ENCODE assay signal across 8 mouse cellular contexts in genomic region chr10:88146707-88147477, GRCm38 (mm10). TPM values are rescaled to one million over a fixed set of nuclear protein-coding genes. Genes with fewer than 3 reads are reported as not detected.
DNase-seq lines count a peak whose midpoint lies in the region; ATAC-seq and TF ChIP-seq lines count a peak whose summit lies in the region.

Gene Parpbp, minus strand, starts transcription at chr10:88146941.
Gene Nup37, plus strand, starts transcription at chr10:88146992.

- no peak for TF ChIP-seq RAD21 in MEL (IDR thresholded peaks at IDR 0.05; ENCODE audit: low read depth, low read length)

- ATAC-seq in hematopoietic stem cell, adult 5-6 weeks (replicated peaks in 1 of 2; ENCODE audit: insufficient read depth in 1 of 2, low FRiP score in 2 of 2, low TSS enrichment in 1 of 2, low read depth in 1 of 2, poor library complexity in 2 of 2, severe bottlenecking in 2 of 2), result peak; percentile 99
- ATAC-seq in lung, embryonic 16.5 days (ENCODE audit: low read depth), result peak; percentile 97

- H3K4me1 ChIP-seq in MEL (ENCODE audit: control insufficient read depth in 1 of 2, insufficient read depth in 2 of 2, low read length in 2 of 2), result peaks cover 2 to 11% of the 10 kb centered on the region in 2 experiments; a peak in 3 of 4 replicates
- H3K4me1 ChIP-seq in cerebellum, adult 2 months (ENCODE audit: control insufficient read depth, insufficient read depth, low read length), result no peaks in the 10 kb centered on the region; the same call in 1 of the 2 replicates
- H3K4me1 ChIP-seq in lung, embryonic 16.5 days (replicated peaks; ENCODE audit: control insufficient read depth, insufficient read depth, low read length), result peaks cover 19% of the 10 kb centered on the region

- peak within 1 kb of the TSS; percentile 84 for H3K4me2 ChIP-seq in lung, embryonic 16.5 days (ENCODE audit: low read depth, low read length)

- peaks cover 28% of the 10 kb centered on the region for H3K79me2 ChIP-seq in MEL (ENCODE audit: control insufficient read depth, insufficient read depth, low read length, poor library complexity)

- H3K9me3 ChIP-seq in MEL (replicated peaks; ENCODE audit: insufficient read depth, low read length), result no peaks in the 10 kb centered on the region
- no peaks in the 10 kb centered on the region for H3K9me3 ChIP-seq in lung, embryonic 16.5 days (ENCODE audit: control insufficient read depth, low read length)

- no peaks in the 10 kb centered on the region for H3K27me3 ChIP-seq in MEL (ENCODE audit: control insufficient read depth in 1 of 2, insufficient read depth in 2 of 2, low read length in 2 of 2)
- H3K27me3 ChIP-seq in cerebellum, adult 2 months (ENCODE audit: control insufficient read depth, insufficient read depth, low read length), result no peaks in the 10 kb centered on the region
- no peaks in the 10 kb centered on the region for H3K27me3 ChIP-seq in lung, embryonic 16.5 days (ENCODE audit: control insufficient read depth, insufficient read depth, low read depth, low read length)

- H3K9ac ChIP-seq in MEL (ENCODE audit: control insufficient read depth, low read depth, low read length, poor library complexity, severe bottlenecking), result peak within 1 kb of the TSS; percentile 95
- peak within 1 kb of the TSS; percentile 88 for H3K9ac ChIP-seq in lung, embryonic 16.5 days (ENCODE audit: low read length)

- peak; percentile 89 to 92 for TF ChIP-seq POLR2A in MEL (IDR thresholded peaks at IDR 0.05; ENCODE audit: control insufficient read depth in 1 of 2, insufficient read depth in 1 of 2, low read depth in 1 of 2, low read length in 2 of 2, poor library complexity in 1 of 2)
- TF ChIP-seq POLR2A in cerebellum, adult 2 months (IDR thresholded peaks at IDR 0.05; ENCODE audit: borderline replicate concordance, insufficient read depth, low read length), result peak; percentile 66; the same call in 1 of the 2 replicates

- peak within 1 kb of the TSS; percentile 46 for H3K27ac ChIP-seq in MEL (ENCODE audit: control insufficient read depth, low read depth, low read length)
- H3K27ac ChIP-seq in cerebellum, adult 2 months (ENCODE audit: insufficient read depth, low read length), result no peak within 1 kb of the TSS
- peak within 1 kb of the TSS; percentile 16; the same call in 1 of the 2 replicates for H3K27ac ChIP-seq in lung, embryonic 16.5 days (ENCODE audit: low read length)

- TF ChIP-seq EP300 in MEL (IDR thresholded peaks at IDR 0.05; ENCODE audit: low read depth in 1 of 2, low read length in 2 of 2), result no peak

- no peak for TF ChIP-seq CTCF in MEL (IDR thresholded peaks at IDR 0.05 in 2 of 3, conservative IDR thresholded peaks at IDR 0.05 in 1 of 3; ENCODE audit: control insufficient read depth in 1 of 3, insufficient read depth in 1 of 3, low read depth in 2 of 3, low read length in 3 of 3, poor library complexity in 1 of 3, severe bottlenecking in 1 of 3)
- no peak for TF ChIP-seq CTCF in cerebellum, adult 2 months (IDR thresholded peaks at IDR 0.05; ENCODE audit: borderline replicate concordance, insufficient read depth, low read depth, low read length)

- H3K4me3 ChIP-seq in MEL (ENCODE audit: control insufficient read depth in 1 of 2, insufficient read depth in 1 of 2, low read depth in 2 of 2, low read length in 2 of 2), result peak within 1 kb of the TSS; percentile 82 to 99
- peak within 1 kb of the TSS; percentile 70 for H3K4me3 ChIP-seq in cerebellum, adult 2 months (replicated peaks; ENCODE audit: insufficient read depth, low read depth, low read length)
- H3K4me3 ChIP-seq in lung, embryonic 16.5 days (ENCODE audit: low read length), result peak within 1 kb of the TSS; percentile 91

- peak; percentile 92 for DNase-seq in MEL (ENCODE audit: low read depth, low spot score)
- DNase-seq in cerebellum, adult 2 months, result peak; percentile 83 to 86
- DNase-seq in forelimb bud, embryonic 11.5 days (ENCODE audit: low read depth, low spot score), result peak; percentile 87
- DNase-seq in layer of hippocampus, adult 9-10 months (ENCODE audit: low spot score), result peak; percentile 47
- DNase-seq in ovary, postnatal 10 days (ENCODE audit: low spot score), result peak; percentile 81
- peak; percentile 93 for DNase-seq in thymus, postnatal 14 days

- H3K36me3 ChIP-seq in MEL (ENCODE audit: control insufficient read depth in 1 of 2, insufficient read depth in 2 of 2, low read length in 2 of 2), result peaks cover 8 to 21% of the 10 kb centered on the region in 2 experiments
- H3K36me3 ChIP-seq in lung, embryonic 16.5 days (ENCODE audit: control insufficient read depth, insufficient read depth, low read length), result peaks cover 12% of the 10 kb centered on the region

- under 1% methylated on average over 53 of the region's 53 CpGs for WGBS in cerebellum, adult 2 months
- WGBS in lung, embryonic 16.5 days, result under 1% methylated on average over 53 of the region's 53 CpGs

TF ChIP-seq in MEL, 35 proteins besides CTCF, POLR2A, EP300 and RAD21 (continues in another document):
- no peak for TF ChIP-seq USF2 (IDR thresholded peaks at IDR 0.05; ENCODE audit: borderline replicate concordance in 1 of 2, insufficient read depth in 1 of 2, low read depth in 1 of 2, low read length in 2 of 2)
- TF ChIP-seq CHD1 (IDR thresholded peaks at IDR 0.05; ENCODE audit: low read depth, low read length), result no peak
- TF ChIP-seq GATA1 (IDR thresholded peaks at IDR 0.05; ENCODE audit: low read depth, low read length), result no peak
- no peak for TF ChIP-seq ZC3H11A (IDR thresholded peaks at IDR 0.05; ENCODE audit: low read depth, low read length)
- peak; percentile 92 for TF ChIP-seq MXI1 (IDR thresholded peaks at IDR 0.05; ENCODE audit: low read depth, low read length)
- peak; percentile 86; the same call in 1 of the 2 replicates for TF ChIP-seq POLR2AphosphoS2 (IDR thresholded peaks at IDR 0.05; ENCODE audit: low read length)
- TF ChIP-seq POLR2AphosphoS5 (IDR thresholded peaks at IDR 0.05; ENCODE audit: borderline replicate concordance, low read depth, low read length), result 0 out of 2 replicates have a peak, but pooled peaks have one; percentile 28
- TF ChIP-seq NRF1 (IDR thresholded peaks at IDR 0.05; ENCODE audit: insufficient read depth, low read depth, low read length, poor library complexity, severe bottlenecking), result 0 out of 2 replicates have a peak, but pooled peaks have one; percentile 40
- no peak for TF ChIP-seq ZKSCAN1 (IDR thresholded peaks at IDR 0.05; ENCODE audit: low read depth, low read length)
- 0 out of 2 replicates have a peak, but pooled peaks have one; percentile 37 for TF ChIP-seq MEF2A (IDR thresholded peaks at IDR 0.05; ENCODE audit: extremely low read depth, insufficient replicate concordance, low read depth, low read length, poor library complexity, severe bottlenecking)
- no peak for TF ChIP-seq TAL1 (IDR thresholded peaks at IDR 0.05; ENCODE audit: low read length)
- TF ChIP-seq TBP (IDR thresholded peaks at IDR 0.05; ENCODE audit: low read depth, low read length), result peak; percentile 65
- no peak for TF ChIP-seq RCOR1 (IDR thresholded peaks at IDR 0.05; ENCODE audit: low read depth, low read length)
- TF ChIP-seq ETS1 (IDR thresholded peaks at IDR 0.05; ENCODE audit: low read depth, low read length), result no peak
- TF ChIP-seq ELF1 (IDR thresholded peaks at IDR 0.05; ENCODE audit: low read depth, low read length), result peak; percentile 91
- peak; percentile 65 for TF ChIP-seq TCF12 (IDR thresholded peaks at IDR 0.05; ENCODE audit: low read depth, low read length)
- TF ChIP-seq MAX (IDR thresholded peaks at IDR 0.05; ENCODE audit: low read length), result peak; percentile 74
- TF ChIP-seq MYB (IDR thresholded peaks at IDR 0.05; ENCODE audit: low read depth, low read length), result no peak
- no peak for TF ChIP-seq GABPA (IDR thresholded peaks at IDR 0.05; ENCODE audit: low read depth, low read length)
- TF ChIP-seq CHD2 (IDR thresholded peaks at IDR 0.05; ENCODE audit: low read length), result peak; percentile 93
- TF ChIP-seq MYC (IDR thresholded peaks at IDR 0.05; ENCODE audit: low read depth, low read length), result peak; percentile 88; the same call in 1 of the 2 replicates
- TF ChIP-seq ZNF384 (IDR thresholded peaks at IDR 0.05; ENCODE audit: low read depth, low read length), result no peak
- TF ChIP-seq JUND (IDR thresholded peaks at IDR 0.05; ENCODE audit: low read depth, low read length), result no peak
- TF ChIP-seq SMC3 (IDR thresholded peaks at IDR 0.05; ENCODE audit: low read depth, low read length), result no peak
- no peak for TF ChIP-seq MAFK (IDR thresholded peaks at IDR 0.05; ENCODE audit: borderline replicate concordance, low read depth, low read length)
- peak; percentile 74 for TF ChIP-seq KAT2A (conservative IDR thresholded peaks at IDR 0.05; ENCODE audit: low read depth, low read length)
- no peak for TF ChIP-seq BHLHE40 (IDR thresholded peaks at IDR 0.05; ENCODE audit: borderline replicate concordance, low read depth, low read length)
- TF ChIP-seq E2F4 (IDR thresholded peaks at IDR 0.05; ENCODE audit: borderline replicate concordance, low read depth, low read length), result 0 out of 2 replicates have a peak, but pooled peaks have one; percentile 51
- TF ChIP-seq USF1 (IDR thresholded peaks at IDR 0.05; ENCODE audit: low read depth, low read length), result no peak
- TF ChIP-seq ZMIZ1 (IDR thresholded peaks at IDR 0.05; ENCODE audit: low read depth, low read length), result peak; percentile 79
- TF ChIP-seq HCFC1 (IDR thresholded peaks at IDR 0.05; ENCODE audit: low read depth, low read length), result peak; percentile 91
- TF ChIP-seq MAZ (IDR thresholded peaks at IDR 0.05; ENCODE audit: low read depth, low read length), result no peak
- peak; percentile 87 for TF ChIP-seq NELFE (IDR thresholded peaks at IDR 0.05; ENCODE audit: low read depth, low read length)
- peak; percentile 95 for TF ChIP-seq SIN3A (IDR thresholded peaks at IDR 0.05; ENCODE audit: low read length)

RNA-seq across cellular contexts. Expression of gene Parpbp, which starts in this region (rescaled TPM):
- 17.6 and 19.0 TPM in 2 replicates for total RNA-seq in MEL (2012; rRNA removed)
- polyA plus RNA-seq in MEL (2012; ENCODE audit: insufficient read depth in 1 of 2, insufficient read length in 2 of 2, low read depth in 1 of 2, low replicate concordance in 2 of 2, missing spikeins in 1 of 2), result 10 to 100 TPM in 1 of 2 experiments, not detected in 1; 14.6 TPM
- polyA plus RNA-seq in cerebellum, adult 2 months (2012; rRNA removed), result 0.19 and 0.67 TPM in 2 replicates
- 13.7 and 24.8 TPM in 2 replicates for total RNA-seq in hematopoietic stem cell, adult 5-6 weeks (2017)
- polyA plus RNA-seq in lung, embryonic 16.5 days (2015; fragmentation: Nextera tagmentation; extraction: Ambion mirVana), result 15.4 and 16.9 TPM in 2 replicates

RNA-seq across cellular contexts. Expression of gene Nup37, which starts in this region (rescaled TPM):
- total RNA-seq in MEL (2012; rRNA removed), result 109 and 118 TPM in 2 replicates
- 100 to 1,000 TPM in 1 of 2 experiments, 10 to 100 TPM in 1; 85.4 to 193 TPM for polyA plus RNA-seq in MEL (2012; ENCODE audit: insufficient read depth in 1 of 2, insufficient read length in 2 of 2, low read depth in 1 of 2, low replicate concordance in 2 of 2, missing spikeins in 1 of 2)
- 6.7 and 7.5 TPM in 2 replicates for polyA plus RNA-seq in cerebellum, adult 2 months (2012; rRNA removed)
- 41.5 and 62.3 TPM in 2 replicates for total RNA-seq in hematopoietic stem cell, adult 5-6 weeks (2017)
- 73.1 and 80.8 TPM in 2 replicates for polyA plus RNA-seq in lung, embryonic 16.5 days (2015; fragmentation: Nextera tagmentation; extraction: Ambion mirVana)
